Mouse (Mus musculus): ENCODE measurements around the gene Hnrnpab.
A peak's percentile ranks its signal among the peaks of the same experiment; 100 is the strongest.
"Not testable (repeated sequence)": the region's sequence is repeated elsewhere in the genome, so short reads cannot be mapped to it uniquely, and the experiment has no call there.

Gene Hnrnpab

GRCm38 (mm10) chr11:51635127-51635524, 28.5 kb upstream of the Hnrnpab start:
- ATAC-seq (ENCODE audit: low TSS enrichment) = no peak

GRCm38 (mm10) chr11:51633721-51634120, 27.1 kb upstream of the Hnrnpab start:
- ATAC-seq (ENCODE audit: low TSS enrichment) = no peak

GRCm38 (mm10) chr11:51633200-51633599, 26.6 kb upstream of the Hnrnpab start:
- ATAC-seq (ENCODE audit: low TSS enrichment) = not testable (repeated sequence)

- ATAC-seq (ENCODE audit: low TSS enrichment) = no peak
These were observed 25.6 kb upstream of the Hnrnpab start for GRCm38 (mm10) chr11:51632130-51632753.

- ATAC-seq (ENCODE audit: low TSS enrichment) = peak; percentile 66
These were observed 23.1 kb upstream of the Hnrnpab start for GRCm38 (mm10) chr11:51629651-51630314.

GRCm38 (mm10) chr11:51627907-51628306, 21.3 kb upstream of the Hnrnpab start:
- ATAC-seq (ENCODE audit: low TSS enrichment) = no peak

GRCm38 (mm10) chr11:51627425-51627824, 20.8 kb upstream of the Hnrnpab start:
- peak; percentile 7; the same call in 1 of the 2 replicates for ATAC-seq (ENCODE audit: low TSS enrichment)

GRCm38 (mm10) chr11:51625187-51625820, 18.7 kb upstream of the Hnrnpab start:
- ATAC-seq (ENCODE audit: low TSS enrichment) = no peak

- peak; percentile 66 for ATAC-seq (ENCODE audit: low TSS enrichment)
These were observed 16.4 kb upstream of the Hnrnpab start for GRCm38 (mm10) chr11:51622971-51623491.

- ATAC-seq (ENCODE audit: low TSS enrichment) = no peak
These were observed 15.1 kb upstream of the Hnrnpab start for GRCm38 (mm10) chr11:51621776-51622175.

- ATAC-seq (ENCODE audit: low TSS enrichment) = no peak
These were observed 13.4 kb upstream of the Hnrnpab start for GRCm38 (mm10) chr11:51620084-51620483.

GRCm38 (mm10) chr11:51619409-51620060, 12.9 kb upstream of the Hnrnpab start, which contains the start of gene Nhp2:
Gene Nhp2, plus strand, starts transcription at chr11:51619735.
- peak; percentile 48 for ATAC-seq (ENCODE audit: low TSS enrichment)

- ATAC-seq (ENCODE audit: low TSS enrichment) = no peak
These were observed 12.3 kb upstream of the Hnrnpab start for GRCm38 (mm10) chr11:51618894-51619408.

GRCm38 (mm10) chr11:51617693-51618092, 11.0 kb upstream of the Hnrnpab start:
- ATAC-seq (ENCODE audit: low TSS enrichment) = peak; percentile 42

GRCm38 (mm10) chr11:51616113-51616512, 9.5 kb upstream of the Hnrnpab start:
- not testable (repeated sequence) for ATAC-seq (ENCODE audit: low TSS enrichment)

- ATAC-seq (ENCODE audit: low TSS enrichment) = peak; percentile 75
These were observed 9.0 kb upstream of the Hnrnpab start for GRCm38 (mm10) chr11:51615601-51616000.

GRCm38 (mm10) chr11:51615129-51615528, 8.5 kb upstream of the Hnrnpab start:
- ATAC-seq (ENCODE audit: low TSS enrichment) = no peak

GRCm38 (mm10) chr11:51614256-51614655, 7.6 kb upstream of the Hnrnpab start:
- ATAC-seq (ENCODE audit: low TSS enrichment) = no peak

- not testable (repeated sequence) for ATAC-seq (ENCODE audit: low TSS enrichment)
These were observed 3.3 kb upstream of the Hnrnpab start for GRCm38 (mm10) chr11:51609940-51610339.

GRCm38 (mm10) chr11:51609266-51609909, 2.7 kb upstream of the Hnrnpab start:
- ATAC-seq (ENCODE audit: low TSS enrichment) = no peak

- ATAC-seq (ENCODE audit: low TSS enrichment) = peak; percentile 9; the same call in 1 of the 2 replicates
These were observed 570 bp upstream of the Hnrnpab start for GRCm38 (mm10) chr11:51607096-51607738.
